Mouse (Mus musculus) urinary bladder, postnatal 10 days (tissue): ENCODE results near the gene Jun.
A peak's percentile ranks its signal among the peaks of the same experiment; 100 is the strongest.

ENCODE experiments used
- DNase-seq: peaks from one replicate; pipeline ENCODE4 v3.0.0; 2022; ENCODE audit warnings: low spot score

The Jun gene

GRCm38 (mm10) chr4:95073214-95073750, 21.3 kb upstream of the Jun start:
- DNase-seq = no peak

- no peak for DNase-seq
These were observed 18.4 kb upstream of the Jun start for GRCm38 (mm10) chr4:95070407-95070806.

- DNase-seq = no peak
These were observed 16.3 kb upstream of the Jun start for GRCm38 (mm10) chr4:95068045-95068948.

GRCm38 (mm10) chr4:95063609-95064210, 11.7 kb upstream of the Jun start:
- DNase-seq = no peak

GRCm38 (mm10) chr4:95062873-95063272, 10.9 kb upstream of the Jun start:
- DNase-seq = no peak

- DNase-seq = no peak
These were observed 5.2 kb upstream of the Jun start for GRCm38 (mm10) chr4:95057264-95057663.

- no peak for DNase-seq
These were observed 3.3 kb upstream of the Jun start for GRCm38 (mm10) chr4:95055276-95055675.

- DNase-seq = no peak
These were observed 2.3 kb upstream of the Jun start for GRCm38 (mm10) chr4:95054336-95054735.

- no peak for DNase-seq
These were observed 1.7 kb upstream of the Jun start for GRCm38 (mm10) chr4:95053791-95054117.

- DNase-seq = peak; percentile 75
These were observed 1.2 kb upstream of the Jun start for GRCm38 (mm10) chr4:95053041-95053790.

- DNase-seq = peak; percentile 25
These were observed 631 bp downstream of the Jun start for GRCm38 (mm10) chr4:95051311-95051871.

- DNase-seq = peak; percentile 30
These were observed 1.3 kb downstream of the Jun start for GRCm38 (mm10) chr4:95050518-95051278.

- DNase-seq = peak; percentile 62
These were observed 2.0 kb downstream of the Jun start for GRCm38 (mm10) chr4:95049884-95050517.

GRCm38 (mm10) chr4:95049153-95049552, 2.9 kb downstream of the Jun start:
- DNase-seq = no peak

GRCm38 (mm10) chr4:95048731-95049100, 3.3 kb downstream of the Jun start:
- DNase-seq = no peak

GRCm38 (mm10) chr4:95048021-95048730, 3.8 kb downstream of the Jun start:
- DNase-seq = no peak

- DNase-seq = no peak
These were observed 6.9 kb downstream of the Jun start for GRCm38 (mm10) chr4:95045133-95045532.

GRCm38 (mm10) chr4:95044721-95045120, 7.3 kb downstream of the Jun start:
- DNase-seq = no peak

GRCm38 (mm10) chr4:95038024-95038423, 14.0 kb downstream of the Jun start:
- DNase-seq = no peak

- no peak for DNase-seq
These were observed 20.9 kb downstream of the Jun start for GRCm38 (mm10) chr4:95031158-95031557.
